Mouse (Mus musculus) heart, embryonic 13.5 days (tissue): ENCODE data around the gene 2610042L04Rik. TPM values are rescaled to one million over a fixed set of nuclear protein-coding genes. Genes with fewer than 3 reads are reported as not detected.
"Not testable (repeated sequence)": the region's sequence is repeated elsewhere in the genome, so short reads cannot be mapped to it uniquely, and the experiment has no call there.

Source experiments
- ATAC-seq: fragments of 200-750 bp; cut with Nextera tagmentation; 2 replicates; pipeline ENCODE4 v1.8.0; 2017; ENCODE audit warnings: moderate TSS enrichment; ENCODE audit not compliant: insufficient number of reproducible peaks, low FRiP score, low TSS enrichment; ENCODE audit errors: extremely low read depth
- H3K27ac ChIP-seq: fragments of 300-500 bp; sonication (generic); replicated peaks from 2 replicates; pipeline ENCODE4 v1.5.1; 2015; ENCODE audit warnings: moderate library complexity, mild to moderate bottlenecking, inconsistent platforms
- H3K27me3 ChIP-seq: fragments of 300-500 bp; sonication (generic); replicated peaks from 2 replicates; pipeline ENCODE4 v1.6.1; 2015; ENCODE audit warnings: mild to moderate bottlenecking, inconsistent platforms
- H3K36me3 ChIP-seq: fragments of 300-500 bp; sonication (generic); 2 replicates; pipeline ENCODE4 v1.6.1; 2015; ENCODE audit warnings: mild to moderate bottlenecking, inconsistent platforms
- H3K4me1 ChIP-seq: fragments of 300-500 bp; sonication (generic); 2 replicates; pipeline ENCODE4 v1.6.1; 2015; ENCODE audit warnings: inconsistent platforms
- H3K4me2 ChIP-seq: fragments of 300-500 bp; sonication (generic); 2 replicates; pipeline ENCODE4 v1.6.1; 2015; ENCODE audit warnings: inconsistent platforms, mild to moderate bottlenecking, moderate library complexity
- H3K4me3 ChIP-seq: fragments of 300-500 bp; sonication (generic); 2 replicates; pipeline ENCODE4 v1.5.1; 2015; ENCODE audit warnings: moderate library complexity, mild to moderate bottlenecking, inconsistent platforms
- H3K9ac ChIP-seq: fragments of 300-500 bp; sonication (generic); 2 replicates; pipeline ENCODE4 v1.6.1; 2015; ENCODE audit warnings: inconsistent platforms, mild to moderate bottlenecking, moderate library complexity
- H3K9me3 ChIP-seq: fragments of 300-500 bp; sonication (generic); 2 replicates; pipeline ENCODE4 v1.6.1; 2016; ENCODE audit warnings: inconsistent platforms
- WGBS: fragments of 180-500 bp; shearing (Covaris S2); methylation state at CpG from one replicate; pipeline ENCODE4 v1.1.7; 2015; ENCODE audit warnings: mixed read lengths; 5-methylcytosine and 5-hydroxymethylcytosine counted together
- polyA plus RNA-seq: library from polyadenylated mRNA; unstranded; fragments of >200 nt; fragmentation: Nextera tagmentation; extraction: Ambion mirVana; gene quantifications from 2 replicates; pipeline ENCODE4 v1.2.1, GENCODE M21; 2015

2610042L04Rik gene
- 0.11 and 0.31 TPM in 2 replicates for polyA plus RNA-seq

DNA sequence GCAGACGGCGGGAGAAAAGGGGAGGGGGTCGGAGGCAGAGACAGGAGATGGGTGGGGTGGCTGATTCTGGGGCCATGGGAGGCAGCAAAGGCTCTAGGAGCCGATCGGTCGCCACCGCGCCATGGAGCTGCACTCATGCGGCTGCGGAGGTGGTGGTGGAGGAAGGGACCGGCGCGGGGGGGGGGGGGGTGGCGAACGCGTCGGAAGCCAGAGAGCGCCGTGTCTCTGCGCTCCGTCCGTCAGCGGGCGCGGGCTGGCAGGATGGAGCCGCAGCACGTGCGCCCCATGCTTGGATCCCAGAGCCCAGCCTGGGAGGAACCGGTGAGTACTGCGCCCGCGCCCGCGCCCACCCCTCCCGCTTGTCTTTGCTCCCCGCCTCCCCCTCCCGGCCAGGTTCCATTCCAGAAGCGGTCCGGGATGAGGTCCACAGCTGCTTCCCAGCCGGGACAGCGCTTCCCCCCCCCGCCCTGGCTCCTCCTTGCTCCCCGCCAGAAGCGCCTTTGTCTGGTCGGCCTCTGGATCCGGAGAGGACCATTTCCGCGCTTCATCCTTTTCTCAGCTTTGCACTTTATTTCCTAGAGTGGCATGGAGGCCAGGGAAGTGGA, at the start of gene 2610042L04Rik:
2610042L04Rik (plus strand) TSS at position 288 of the 605 bp plus-strand sequence.
- not testable (repeated sequence) for ATAC-seq, H3K4me1 ChIP-seq, H3K36me3 ChIP-seq, H3K27me3 ChIP-seq, H3K9me3 ChIP-seq, H3K27ac ChIP-seq
- 2% methylated on average over 25 of the region's 48 CpGs for WGBS
- Histone ChIP-seq H3K4me3 (peak within 1 kb of the TSS; percentile 46), H3K9ac (0 out of 2 replicates have a peak within 1 kb of the TSS, but pooled peaks have one; percentile 40), H3K4me2 (peak within 1 kb of the TSS; percentile 70)

DNA sequence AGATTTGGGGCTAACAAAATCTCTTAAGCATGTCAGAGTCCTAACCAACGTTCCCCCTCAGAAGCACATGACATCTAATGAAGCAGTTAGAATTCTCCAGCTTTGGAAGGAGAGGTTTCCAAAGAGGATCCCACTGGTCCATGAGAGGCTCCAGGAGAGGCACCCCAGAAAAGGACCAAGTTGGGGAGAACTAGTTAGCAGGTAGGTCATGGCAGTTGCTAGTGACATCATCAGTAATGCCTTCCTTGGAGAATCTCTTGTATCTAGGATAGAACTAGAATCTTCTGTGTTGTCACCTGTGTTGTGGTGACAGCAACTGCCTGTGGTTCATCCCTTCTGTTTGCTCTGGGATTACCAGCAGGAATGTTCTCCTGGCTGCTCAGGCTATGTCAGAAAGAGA, 17.6 kb upstream of the 2610042L04Rik start, which contains the start of gene Gm3149:
Gm3149 (plus strand) TSS at position 301 of the 400 bp plus-strand sequence.
- not testable (repeated sequence) for H3K9me3 ChIP-seq, H3K27me3 ChIP-seq, H3K4me3 ChIP-seq, H3K36me3 ChIP-seq, ATAC-seq, H3K9ac ChIP-seq, H3K27ac ChIP-seq, H3K4me1 ChIP-seq, H3K4me2 ChIP-seq
- WGBS, result no CpG with 5 or more reads among the region's 1 CpGs

DNA sequence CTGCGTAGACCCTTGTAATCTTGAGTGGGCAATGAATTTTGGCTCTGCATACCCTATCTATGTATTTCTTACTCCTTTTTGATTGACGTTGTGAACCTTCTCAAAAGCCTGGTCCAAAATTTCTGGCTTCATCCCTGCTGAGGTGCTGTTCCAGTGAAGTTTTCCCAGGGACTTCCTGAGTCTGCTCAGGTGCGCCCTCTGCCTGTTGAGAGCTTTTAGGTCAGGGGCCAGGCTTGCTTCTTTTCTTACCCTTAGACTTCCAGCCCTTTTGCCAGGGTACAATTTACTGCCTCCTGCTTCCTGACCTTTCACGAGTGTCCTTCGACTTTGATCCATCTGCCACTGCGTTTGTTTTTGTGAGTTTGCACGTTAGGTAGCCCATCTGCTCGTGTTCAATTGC, 943 bp downstream of the 2610042L04Rik start:
- not testable (repeated sequence) for H3K27me3 ChIP-seq, H3K4me3 ChIP-seq, H3K4me2 ChIP-seq, H3K27ac ChIP-seq, ATAC-seq, H3K36me3 ChIP-seq, H3K4me1 ChIP-seq, H3K9ac ChIP-seq, H3K9me3 ChIP-seq
- WGBS, result 9% methylated on average over 7 of the region's 8 CpGs

DNA sequence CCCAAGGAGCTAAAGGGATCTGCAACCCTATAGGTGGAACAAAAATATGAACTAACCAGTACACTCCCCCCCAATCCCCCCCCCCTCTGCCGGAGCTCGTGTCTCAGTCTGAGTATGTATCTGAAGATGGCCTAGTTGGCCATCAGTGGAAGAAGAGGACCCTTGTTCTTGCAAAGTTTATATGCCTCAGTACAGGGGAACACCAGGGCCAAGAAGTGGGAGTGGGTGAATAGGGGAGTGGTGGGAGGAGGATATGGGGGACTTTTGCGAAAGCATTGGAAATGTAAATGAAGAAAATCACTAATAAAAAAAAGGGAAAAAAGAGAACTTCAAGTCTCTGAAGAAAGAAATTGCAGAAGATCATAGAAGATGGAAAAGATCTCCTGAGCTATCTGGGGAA, 34.4 kb downstream of the 2610042L04Rik start:
- H3K4me1 ChIP-seq, H3K4me2 ChIP-seq, H3K4me3 ChIP-seq, H3K27me3 ChIP-seq, ATAC-seq, H3K27ac ChIP-seq, H3K36me3 ChIP-seq, H3K9ac ChIP-seq, H3K9me3 ChIP-seq: not testable (repeated sequence)
- 91% methylated on average over 3 of the region's 3 CpGs for WGBS

DNA sequence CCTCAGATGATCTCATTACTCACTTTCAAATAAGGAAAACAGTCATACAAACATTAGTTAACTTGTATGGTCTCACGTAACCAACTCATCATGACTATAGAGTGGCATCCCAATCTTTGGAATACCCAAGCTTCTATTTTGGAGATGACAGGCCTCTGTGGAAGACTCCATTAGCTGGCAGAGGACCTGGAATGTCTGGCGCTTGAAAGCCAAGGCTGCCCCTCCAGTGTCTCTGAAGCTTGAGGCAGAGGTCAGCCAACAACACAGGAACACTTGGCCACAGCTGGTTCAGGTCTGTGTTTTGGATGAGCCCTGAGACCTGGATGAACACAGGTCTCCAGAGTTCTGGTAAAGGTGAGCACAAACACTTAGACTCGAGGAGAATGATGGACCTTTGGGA, 35.1 kb downstream of the 2610042L04Rik start:
- H3K9me3 ChIP-seq, H3K4me1 ChIP-seq, H3K9ac ChIP-seq, ATAC-seq, H3K4me3 ChIP-seq, H3K27me3 ChIP-seq, H3K4me2 ChIP-seq, H3K27ac ChIP-seq, H3K36me3 ChIP-seq: not testable (repeated sequence)
- WGBS, result 73% methylated on average over 3 of the region's 3 CpGs

DNA sequence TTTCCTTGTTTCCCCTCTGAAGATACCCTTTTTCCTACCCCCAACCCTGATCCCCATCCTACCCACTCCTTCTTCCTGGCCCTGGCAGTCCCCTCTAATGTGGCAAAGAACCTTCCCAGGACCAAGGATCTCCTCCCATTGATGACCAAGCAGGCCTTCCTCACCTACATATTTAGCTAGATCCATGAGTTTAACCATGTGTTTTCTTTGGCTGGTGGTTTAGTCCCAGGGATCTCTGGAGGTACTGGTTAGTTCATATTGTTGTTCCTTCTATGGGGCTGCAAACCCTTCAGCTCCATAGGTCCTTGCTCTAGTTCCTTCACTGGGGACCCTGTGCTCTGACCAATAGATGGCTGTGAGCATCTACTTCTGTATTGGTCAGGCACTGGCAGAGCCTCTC, 43.3 kb downstream of the 2610042L04Rik start:
- not testable (repeated sequence) for H3K27ac ChIP-seq, ATAC-seq

DNA sequence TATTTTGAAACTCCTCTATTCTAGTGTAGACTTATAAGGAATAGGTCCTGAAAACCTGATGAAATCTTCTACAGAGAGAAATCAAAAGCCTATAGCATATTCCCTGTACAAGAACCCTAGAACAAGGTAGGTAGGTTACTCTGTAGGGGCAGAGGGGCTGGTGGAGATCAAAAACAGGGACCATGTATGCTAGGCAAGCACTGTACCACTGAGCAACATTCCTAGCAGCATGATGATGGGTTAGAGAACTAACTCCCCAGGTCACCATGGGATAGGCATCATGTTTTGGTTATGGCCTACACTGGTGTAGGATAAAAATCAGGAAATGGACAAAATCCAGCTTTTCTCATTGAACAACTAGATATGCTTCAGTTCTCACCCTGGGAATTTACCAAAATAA, 51.0 kb downstream of the 2610042L04Rik start:
- not testable (repeated sequence) for H3K36me3 ChIP-seq, ATAC-seq, H3K4me1 ChIP-seq, H3K27ac ChIP-seq, H3K4me3 ChIP-seq, H3K27me3 ChIP-seq, H3K9ac ChIP-seq, H3K4me2 ChIP-seq, H3K9me3 ChIP-seq

More for the DNA sequence above, 43.3 kb downstream of the 2610042L04Rik start:
- not testable (repeated sequence) for H3K27me3 ChIP-seq, H3K9ac ChIP-seq, H3K4me2 ChIP-seq, H3K36me3 ChIP-seq, H3K4me3 ChIP-seq, H3K4me1 ChIP-seq, H3K9me3 ChIP-seq

DNA sequence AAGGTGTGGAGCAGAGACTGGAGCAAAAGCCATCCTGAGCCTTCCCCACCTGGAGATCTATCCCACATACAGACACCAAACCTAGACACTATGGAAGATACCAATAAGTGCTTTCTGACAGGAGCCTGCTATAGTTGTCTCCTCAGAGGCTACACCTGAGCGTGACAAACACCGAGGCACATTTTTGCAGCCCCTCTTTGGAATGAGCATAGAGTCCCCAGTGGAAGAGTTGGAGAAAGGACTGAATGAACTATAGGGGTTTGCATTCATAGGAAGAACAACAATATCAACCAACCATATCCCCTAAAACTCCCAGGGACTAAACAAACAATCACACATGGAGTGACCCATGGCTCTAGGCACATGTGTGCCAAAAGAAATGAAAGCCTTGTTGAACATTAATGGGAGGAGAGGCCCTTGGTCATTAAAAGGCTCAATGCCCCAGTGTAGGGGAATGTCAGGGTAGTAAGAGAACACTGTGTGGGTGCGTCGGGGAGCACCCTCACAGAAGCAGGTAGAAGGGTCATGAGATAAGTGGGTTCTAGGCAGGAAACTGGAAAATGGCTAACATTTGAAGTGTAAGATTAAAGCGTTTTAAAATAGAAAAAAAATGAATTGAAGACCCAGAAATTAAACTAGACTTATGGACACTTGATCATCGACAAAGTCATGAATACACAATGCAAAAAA, 58.4 kb downstream of the 2610042L04Rik start:
- H3K4me1 ChIP-seq, H3K9ac ChIP-seq, H3K36me3 ChIP-seq, H3K4me2 ChIP-seq, H3K27me3 ChIP-seq, H3K4me3 ChIP-seq, ATAC-seq, H3K27ac ChIP-seq, H3K9me3 ChIP-seq: not testable (repeated sequence)
- 76% methylated on average over 4 of the region's 6 CpGs for WGBS

DNA sequence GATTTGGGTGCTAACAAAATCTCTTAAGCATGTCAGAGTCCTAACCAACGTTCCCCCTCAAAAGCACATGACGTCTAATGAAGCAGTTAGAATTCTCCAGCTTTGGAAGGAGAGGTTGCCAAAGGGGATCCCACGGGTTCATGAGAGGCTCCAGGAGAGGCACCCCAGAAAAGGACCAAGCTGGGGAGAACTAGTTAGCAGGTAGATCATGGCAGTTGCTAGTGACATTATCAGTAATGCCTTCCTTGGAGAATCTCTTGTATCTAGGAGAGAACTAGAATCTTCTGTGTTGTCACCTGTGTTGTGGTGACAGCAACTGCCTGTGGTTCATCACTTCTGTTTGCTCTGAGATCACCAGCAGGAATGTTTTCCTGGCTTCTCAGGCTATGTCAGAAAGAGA, 62.7 kb downstream of the 2610042L04Rik start, which contains the start of gene Gm3159:
Gm3159 (plus strand) TSS at position 301 of the 400 bp plus-strand sequence.
- not testable (repeated sequence) for H3K27me3 ChIP-seq, ATAC-seq, H3K4me3 ChIP-seq, H3K9me3 ChIP-seq, H3K9ac ChIP-seq, H3K36me3 ChIP-seq, H3K27ac ChIP-seq, H3K4me2 ChIP-seq, H3K4me1 ChIP-seq
- 67% methylated on average over 1 of the region's 3 CpGs for WGBS

DNA sequence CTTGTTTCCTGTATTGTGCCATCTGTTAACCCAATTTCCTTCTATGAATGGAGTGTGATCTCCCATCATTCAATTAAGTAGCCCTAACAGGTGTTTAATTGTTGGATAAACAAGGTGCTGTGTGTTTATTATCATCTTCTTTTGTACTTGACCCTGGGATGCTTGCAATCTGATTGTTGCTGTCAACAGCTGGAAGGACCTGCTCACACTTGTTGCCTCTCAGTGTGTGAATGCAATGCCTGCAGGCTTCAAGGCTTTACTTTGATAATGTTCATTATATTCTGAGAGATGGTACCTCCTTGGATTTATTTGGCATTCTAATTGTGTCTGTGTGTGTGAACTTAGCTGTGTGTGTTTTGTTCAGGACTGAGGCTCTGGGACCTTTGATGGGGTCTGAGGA, 64.1 kb downstream of the 2610042L04Rik start:
- H3K4me1 ChIP-seq, ATAC-seq: not testable (repeated sequence)

DNA sequence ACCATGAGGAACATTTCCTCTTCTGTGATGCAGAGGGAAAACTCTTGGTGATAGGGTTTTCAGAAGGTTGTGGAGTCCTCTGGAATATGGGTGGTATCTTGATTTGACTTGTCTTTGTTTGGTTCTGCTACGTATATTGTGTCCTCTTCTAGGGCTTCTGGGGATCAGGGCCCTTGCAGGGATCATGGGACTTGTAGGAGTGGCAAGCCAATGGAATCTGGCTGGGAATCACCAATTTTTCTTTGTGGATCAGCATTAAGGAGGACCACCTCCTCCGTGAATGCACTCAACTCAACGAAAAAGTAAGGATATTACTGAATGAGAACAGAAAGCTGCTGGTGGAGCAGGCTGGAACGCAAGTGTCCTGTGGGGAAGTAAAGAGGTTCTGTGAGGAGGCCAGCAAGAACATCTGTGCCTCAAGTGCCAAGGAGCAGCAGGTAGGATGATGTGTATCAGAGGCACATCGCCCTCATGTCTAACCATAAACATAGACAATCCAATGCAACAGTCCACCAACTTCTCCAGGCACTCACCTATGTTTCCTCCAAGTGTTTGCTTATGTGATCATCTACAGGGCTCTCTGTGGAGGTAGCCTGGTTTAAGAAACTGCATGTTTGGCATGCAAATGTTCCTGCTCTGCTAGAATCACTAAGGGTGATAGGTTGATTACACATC, 65.7 kb downstream of the 2610042L04Rik start:
- H3K4me2 ChIP-seq, H3K27me3 ChIP-seq, H3K9ac ChIP-seq, H3K4me1 ChIP-seq, H3K9me3 ChIP-seq, ATAC-seq, H3K36me3 ChIP-seq, H3K27ac ChIP-seq, H3K4me3 ChIP-seq: not testable (repeated sequence)
- WGBS, result 70% methylated on average over 5 of the region's 5 CpGs

More for the DNA sequence above, 64.1 kb downstream of the 2610042L04Rik start:
- H3K4me2 ChIP-seq, H3K36me3 ChIP-seq, H3K9ac ChIP-seq, H3K27me3 ChIP-seq, H3K9me3 ChIP-seq, H3K4me3 ChIP-seq, H3K27ac ChIP-seq: not testable (repeated sequence)
